Mouse (Mus musculus) neural tube, embryonic 15.5 days (tissue): ENCODE measurements around the gene Nepn. TPM values are rescaled to one million over a fixed set of nuclear protein-coding genes. Genes with fewer than 3 reads are reported as not detected.

ENCODE experiments used
- ATAC-seq: fragments of 200-750 bp; cut with Nextera tagmentation; 2 replicates; pipeline ENCODE4 v1.8.0; 2017; ENCODE audit warnings: mild to moderate bottlenecking, moderate TSS enrichment, moderate library complexity; ENCODE audit not compliant: low FRiP score
- H3K27ac ChIP-seq: fragments of 300-500 bp; sonication (generic); replicated peaks from 2 replicates; pipeline ENCODE4 v1.5.1; 2015; ENCODE audit warnings: mild to moderate bottlenecking, inconsistent platforms
- H3K27me3 ChIP-seq: fragments of 300-500 bp; sonication (generic); replicated peaks from 2 replicates; pipeline ENCODE4 v1.6.1; 2015; ENCODE audit warnings: inconsistent platforms
- H3K36me3 ChIP-seq: fragments of 300-500 bp; sonication (generic); 2 replicates; pipeline ENCODE4 v1.6.1; 2015; ENCODE audit warnings: inconsistent platforms
- H3K4me1 ChIP-seq: fragments of 300-500 bp; sonication (generic); 2 replicates; pipeline ENCODE4 v1.6.1; 2015; ENCODE audit warnings: inconsistent platforms
- H3K4me2 ChIP-seq: fragments of 300-500 bp; sonication (generic); 2 replicates; pipeline ENCODE4 v1.6.1; 2015; ENCODE audit warnings: inconsistent platforms, mild to moderate bottlenecking, moderate library complexity
- H3K4me3 ChIP-seq: fragments of 300-500 bp; sonication (generic); replicated peaks from 2 replicates; pipeline ENCODE4 v1.5.1; 2015; ENCODE audit warnings: mild to moderate bottlenecking, inconsistent platforms
- H3K9ac ChIP-seq: fragments of 300-500 bp; sonication (generic); replicated peaks from 2 replicates; pipeline ENCODE4 v1.6.1; 2015; ENCODE audit warnings: mild to moderate bottlenecking, inconsistent platforms
- H3K9me3 ChIP-seq: fragments of 300-500 bp; sonication (generic); replicated peaks from 2 replicates; pipeline ENCODE4 v1.6.1; 2016; ENCODE audit warnings: inconsistent platforms
- WGBS: fragments of 180-500 bp; shearing (Covaris S2); methylation state at CpG from one replicate; pipeline ENCODE4 v1.1.7; 2015; ENCODE audit warnings: mixed read lengths; 5-methylcytosine and 5-hydroxymethylcytosine counted together
- polyA plus RNA-seq: library from polyadenylated mRNA; unstranded; fragments of >200 nt; fragmentation: Nextera tagmentation; extraction: Ambion mirVana; gene quantifications from 2 replicates; pipeline ENCODE4 v1.2.1, GENCODE M21; 2015

Gene Nepn
- polyA plus RNA-seq, 1 experiment from 2014 or later: 0.20 TPM

DNA sequence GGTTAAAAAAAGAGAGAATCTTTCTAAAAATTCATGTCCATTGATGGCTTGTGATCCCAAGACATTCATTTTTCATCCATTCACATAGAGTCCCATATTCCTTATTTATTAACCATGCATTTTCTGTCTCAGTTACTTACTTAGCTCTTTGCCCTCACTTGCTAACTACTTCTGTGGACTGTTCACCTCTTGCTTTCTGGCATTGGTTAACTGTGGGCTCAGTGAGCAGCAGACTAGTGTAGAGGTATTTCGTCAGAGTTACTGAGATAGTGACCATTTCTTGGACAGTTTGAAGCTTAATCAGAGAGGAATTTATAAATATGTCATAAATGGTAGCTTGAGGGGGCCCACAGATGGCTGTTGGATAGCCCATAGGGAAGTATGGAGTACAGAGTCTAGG lies 42.2 kb downstream of the Nepn start:
- no peak overlapping the region for H3K9ac ChIP-seq
- no peak overlapping the region for H3K4me3 ChIP-seq
- no peak overlapping the region for H3K4me2 ChIP-seq
- H3K27ac ChIP-seq: no peak overlapping the region
- no peaks in the 10 kb centered on the region for H3K27me3 ChIP-seq
- H3K36me3 ChIP-seq: peaks cover 45% of the 10 kb centered on the region
- H3K9me3 ChIP-seq: no peaks in the 10 kb centered on the region
- no peak for ATAC-seq
- WGBS: 94% methylated on average over 1 of the region's 1 CpGs
- peaks cover 2% of the 10 kb centered on the region; the same call in 1 of the 2 replicates for H3K4me1 ChIP-seq

DNA sequence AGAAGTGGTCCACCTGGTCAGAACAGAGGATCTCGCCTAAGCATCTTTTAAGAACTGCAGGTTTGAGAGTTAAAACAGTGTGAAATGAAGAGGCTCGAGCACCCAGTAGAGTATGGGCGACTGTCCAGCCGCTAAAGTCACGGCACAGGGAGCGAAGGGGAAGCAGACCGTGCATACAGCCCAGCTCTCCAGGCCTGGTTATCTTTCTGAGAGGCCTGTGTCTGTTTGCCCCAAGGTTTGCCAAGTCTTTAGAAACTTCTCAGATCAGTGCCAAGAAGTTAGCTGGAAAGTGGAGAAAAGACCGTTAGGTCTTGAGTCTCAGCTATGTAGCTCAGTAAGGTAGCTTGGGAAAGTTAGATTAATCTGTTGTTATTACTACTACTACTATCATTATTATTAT lies 46.1 kb downstream of the Nepn start:
- no peak for ATAC-seq
- Histone ChIP-seq H3K9ac (no peak overlapping the region), H3K27me3 (no peaks in the 10 kb centered on the region), H3K4me3 (no peak overlapping the region), H3K4me1 (no peaks in the 10 kb centered on the region), H3K27ac (no peak overlapping the region), H3K4me2 (no peak overlapping the region), H3K9me3 (no peaks in the 10 kb centered on the region), H3K36me3 (peaks cover 69% of the 10 kb centered on the region)
- WGBS: 92% methylated on average over 8 of the region's 8 CpGs

Other genes with a start within 250 kb of the Nepn start
- 0.08 TPM in 1 of 2 replicates, not detected in the other for gene Ros1, start 193.7 kb upstream of the Nepn start, polyA plus RNA-seq
- gene Dcbld1, start 155.4 kb upstream of the Nepn start, polyA plus RNA-seq: 25.1 and 29.6 TPM in 2 replicates
- gene Gm26741, start 30.2 kb upstream of the Nepn start, polyA plus RNA-seq: not detected in 2 replicates
- gene Gopc, start 6.8 kb upstream of the Nepn start, polyA plus RNA-seq: 28.7 and 30.4 TPM in 2 replicates
- gene Nus1, start 28.6 kb downstream of the Nepn start, polyA plus RNA-seq: 20.3 and 21.3 TPM in 2 replicates